Mouse (Mus musculus) mouse embryonic stem cell (cell line): Measurements from ENCODE around the gene Aste1.

Source experiments
- in situ Hi-C, 2 experiments: fragments of 300-500 bp; cut with MboI; formaldehyde crosslinking; loops; 1 replicate in 1 of 2; 3 replicates in 1 of 2; pipeline ENCODE4 v1.14.3; 2019 to 2020; ENCODE audit warnings: low sequenced_read_pairs in 2 of 2, low pct_unique_long_range_greater_than_20kb in 1 of 2, mixed read lengths in 1 of 2; ENCODE audit not compliant: unreplicated experiment in 1 of 2

The Aste1 gene

DNA sequence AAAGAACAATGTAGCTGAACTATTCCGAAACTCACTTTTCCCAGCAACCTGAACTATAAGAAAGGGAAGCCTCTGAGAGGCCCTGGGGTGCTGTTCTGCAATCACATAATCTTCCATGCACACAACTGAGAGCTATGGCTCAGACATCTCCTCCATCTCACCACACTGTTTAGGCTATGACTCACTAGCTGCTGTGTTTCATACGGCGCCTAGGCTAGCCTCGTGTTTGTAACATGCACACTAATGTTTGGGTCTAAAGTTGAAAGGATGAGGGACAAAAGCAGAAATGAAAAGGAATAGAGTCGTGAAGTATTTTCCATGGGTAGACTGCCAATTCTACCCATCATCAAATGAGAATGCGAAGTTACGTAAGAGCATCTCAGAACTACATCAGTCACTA is 66.3 kb downstream of the Aste1 start:
- in situ Hi-C loops = no loop called here
